Mouse (Mus musculus) embryo, embryonic 11 days (tissue): ENCODE results near the gene Mast3.

Experiments
- DNase-seq: peaks from one replicate; pipeline ENCODE4 v3.0.0-alpha.2; 2015

Gene Mast3

DNA sequence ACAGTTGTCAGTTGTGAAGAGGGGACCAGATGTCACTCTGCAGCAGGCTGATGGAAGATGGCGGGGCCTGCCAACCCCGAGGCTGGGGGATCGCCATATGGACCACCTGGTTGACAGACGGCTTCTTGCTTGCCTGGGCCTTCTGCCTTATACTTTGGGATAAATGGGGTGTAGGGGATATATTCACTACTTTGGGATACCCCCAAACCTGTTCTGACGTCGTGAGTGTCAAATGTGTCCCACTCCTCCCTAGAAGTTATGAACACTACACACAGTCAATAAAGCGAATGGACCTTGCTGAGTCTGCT lies 46.6 kb downstream of the Mast3 start:
- DNase-seq = no peak

- peak; percentile 51 for DNase-seq
Observed at GRCm38 (mm10) chr8:70757523-70758307, 47.1 kb downstream of the Mast3 start.

- DNase-seq = no peak
Observed at GRCm38 (mm10) chr8:70756476-70757040, 48.3 kb downstream of the Mast3 start.

DNA sequence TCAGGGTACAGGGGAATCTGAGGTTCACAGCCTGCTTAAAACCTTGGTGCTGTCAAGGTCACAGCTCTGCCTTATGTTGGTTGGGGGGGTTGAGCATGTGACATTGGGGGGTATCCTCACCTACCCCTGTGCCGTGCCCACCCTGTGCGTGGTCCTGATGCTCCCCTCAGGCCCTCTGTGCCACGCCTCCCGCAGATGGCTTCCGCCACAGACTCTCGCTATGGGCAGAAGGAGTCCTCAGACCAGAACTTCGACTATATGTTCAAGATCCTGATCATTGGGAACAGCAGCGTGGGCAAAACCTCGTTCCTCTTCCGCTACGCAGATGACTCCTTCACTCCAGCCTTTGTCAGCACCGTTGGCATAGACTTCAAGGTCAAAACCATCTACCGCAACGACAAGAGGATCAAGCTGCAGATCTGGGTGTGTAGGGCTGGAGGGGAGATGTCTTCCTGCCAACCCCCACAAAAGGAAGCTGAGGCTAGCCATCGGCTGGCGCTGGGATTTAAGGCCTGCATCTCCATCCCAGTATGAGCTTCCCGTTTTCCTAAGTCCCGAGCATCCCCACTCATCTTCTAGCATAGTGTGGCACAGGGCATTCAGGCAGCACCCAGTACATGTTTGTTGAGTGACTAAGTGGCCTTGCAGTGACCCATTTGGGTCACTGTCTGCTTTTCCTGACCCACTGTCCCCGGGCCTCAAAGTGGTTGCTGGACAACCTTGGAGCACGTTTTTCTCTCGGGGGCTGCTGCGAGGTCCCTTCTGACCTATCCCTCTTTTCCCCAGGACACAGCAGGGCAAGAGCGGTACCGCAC lies 49.0 kb downstream of the Mast3 start:
- DNase-seq = no peak

GRCm38 (mm10) chr8:70754871-70755660 lies 49.8 kb downstream of the Mast3 start:
- DNase-seq = peak; percentile 69

DNA sequence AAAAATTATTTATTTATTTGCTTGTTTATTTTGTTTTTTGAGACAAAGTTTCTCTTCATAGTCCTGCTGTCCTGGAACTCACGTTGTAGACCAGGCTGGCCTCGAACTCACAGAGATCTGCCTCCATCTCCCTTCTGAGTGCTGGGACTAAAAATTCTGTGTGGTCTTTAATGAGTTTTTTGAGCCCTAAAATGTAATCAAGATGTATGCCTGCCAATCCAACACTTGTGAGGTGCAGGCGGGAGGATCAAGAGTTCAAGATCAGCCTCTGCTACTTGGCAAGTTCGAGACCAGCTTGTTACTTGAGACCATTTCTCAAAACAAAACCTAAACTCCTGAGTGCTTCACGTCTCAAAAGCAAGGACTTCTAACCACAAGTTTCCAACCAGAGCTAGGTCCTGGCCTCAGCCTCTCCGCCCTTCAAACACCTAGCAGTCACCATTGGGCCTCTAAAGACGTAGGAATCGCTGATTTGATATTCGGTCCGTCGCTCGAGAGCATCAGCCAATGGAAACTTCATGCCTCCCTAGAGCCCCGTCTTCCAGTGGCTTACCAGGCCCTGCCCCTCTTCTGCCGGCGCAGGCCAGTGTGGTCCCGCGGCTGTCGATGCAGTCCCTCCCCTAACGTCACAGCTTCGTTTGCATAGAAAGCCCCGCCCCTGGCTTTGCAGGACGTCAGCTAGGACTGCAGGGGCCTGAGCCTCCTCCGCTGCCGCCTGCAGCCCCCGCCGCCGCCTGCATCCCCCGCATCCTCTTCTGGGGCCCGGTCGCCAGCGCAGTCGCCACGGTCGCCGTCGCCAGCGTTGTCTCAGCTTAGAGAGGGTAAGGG lies 50.6 kb downstream of the Mast3 start, which contains the start of gene Rab3a:
TSS of gene Rab3a (plus strand) at position 637 of the 828 bp plus-strand sequence.
- peak; percentile 99 for DNase-seq

GRCm38 (mm10) chr8:70753151-70753550 lies 51.7 kb downstream of the Mast3 start:
- DNase-seq = peak; percentile 60

DNA sequence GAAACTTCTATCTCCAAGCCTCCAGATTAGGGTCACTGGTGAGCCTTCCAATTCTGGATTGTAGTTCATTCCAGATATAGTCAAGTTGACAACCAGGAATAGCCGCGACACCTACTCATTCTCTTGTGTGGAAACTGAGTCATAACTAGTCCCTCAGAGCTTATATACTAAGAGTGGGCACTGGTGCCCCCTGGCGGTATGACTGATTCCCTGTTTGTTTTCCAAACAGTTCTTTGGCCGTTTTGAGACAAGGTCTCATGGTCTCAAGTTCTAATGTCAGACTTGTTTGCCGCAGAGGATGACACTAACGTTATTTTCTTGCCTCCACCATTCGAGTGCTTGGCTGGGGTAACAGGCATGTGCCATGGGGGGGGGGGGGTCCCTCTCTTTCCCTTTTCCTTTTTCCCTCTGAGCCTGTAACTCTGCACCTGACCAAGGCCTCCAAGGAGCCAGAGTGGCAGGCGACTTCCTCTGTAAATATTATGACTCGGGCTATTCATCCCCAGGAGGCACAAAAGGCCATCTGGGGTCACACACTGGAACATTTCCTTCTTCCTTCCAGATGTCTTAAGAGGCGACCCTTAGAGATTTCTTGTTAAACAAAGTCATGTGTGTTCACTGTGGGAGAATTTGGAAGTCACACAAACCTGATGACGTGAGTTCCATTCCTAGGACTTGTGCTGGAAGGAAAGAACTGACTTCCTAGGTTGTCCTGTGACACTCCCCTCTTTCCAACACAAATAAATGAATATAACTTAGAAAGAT lies 52.7 kb downstream of the Mast3 start:
- peak; percentile 83 for DNase-seq

- no peak for DNase-seq
Observed at GRCm38 (mm10) chr8:70750128-70750680, 54.6 kb downstream of the Mast3 start.

- DNase-seq = no peak
Observed at GRCm38 (mm10) chr8:70749097-70749674, 55.7 kb downstream of the Mast3 start.

- no peak for DNase-seq
Observed at GRCm38 (mm10) chr8:70748246-70749096, 56.4 kb downstream of the Mast3 start.

DNA sequence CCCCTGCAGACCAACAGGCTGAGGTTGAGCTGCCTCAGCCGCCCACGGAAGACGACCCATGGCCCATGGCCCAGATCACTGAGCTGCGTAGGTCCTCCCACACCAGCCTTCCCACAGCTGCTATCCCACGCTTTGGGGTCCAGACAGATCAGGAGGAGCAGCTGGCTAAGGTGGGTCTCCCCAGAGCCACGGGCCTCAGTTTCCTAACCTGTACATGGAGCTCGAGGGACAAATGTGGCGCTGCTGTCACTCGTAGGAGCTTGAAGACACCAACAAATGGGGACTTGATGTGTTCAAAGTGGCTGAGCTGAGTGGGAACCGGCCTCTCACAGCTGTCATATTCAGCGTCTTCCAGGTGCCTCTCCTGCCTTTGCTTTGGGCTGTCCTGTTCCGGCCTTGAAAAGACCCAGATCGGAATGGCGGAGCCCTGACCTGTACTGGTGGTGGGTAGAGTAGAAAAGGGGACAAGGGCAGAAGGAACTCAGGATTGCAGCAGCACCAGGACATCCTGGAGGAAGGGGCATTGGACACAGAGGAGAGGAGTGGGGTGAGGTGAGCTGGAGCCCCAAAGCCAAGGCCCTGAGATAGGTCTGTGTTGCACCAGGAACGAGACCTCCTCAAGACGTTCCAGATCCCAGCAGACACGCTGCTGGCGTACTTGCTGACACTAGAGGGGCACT lies 57.5 kb downstream of the Mast3 start:
- DNase-seq = no peak

GRCm38 (mm10) chr8:70746676-70747075 lies 58.2 kb downstream of the Mast3 start:
- no peak for DNase-seq

GRCm38 (mm10) chr8:70745691-70746220 lies 59.1 kb downstream of the Mast3 start:
- DNase-seq = no peak

DNA sequence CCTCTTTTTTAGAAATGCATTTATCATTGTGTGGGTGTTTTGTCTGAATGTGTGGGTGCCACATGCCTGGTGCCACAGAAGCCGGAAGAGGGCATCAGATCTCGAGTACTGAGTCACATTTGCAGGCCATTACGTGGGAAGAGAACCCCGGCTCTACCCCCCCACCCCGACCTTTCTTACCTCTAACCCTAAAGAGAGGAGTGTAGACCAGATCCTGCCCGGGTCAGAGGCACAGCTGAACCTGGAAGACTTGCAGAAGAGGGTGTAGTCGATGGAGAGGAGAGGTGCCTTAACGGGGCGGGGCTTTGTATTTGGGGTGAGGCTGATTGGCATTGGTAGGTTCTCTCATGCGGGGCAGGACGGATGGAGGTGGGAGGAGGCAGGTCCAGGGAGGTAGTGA lies 60.0 kb downstream of the Mast3 start:
- no peak for DNase-seq

- DNase-seq = peak; percentile 64
Observed at GRCm38 (mm10) chr8:70743656-70744590, 60.9 kb downstream of the Mast3 start.

DNA sequence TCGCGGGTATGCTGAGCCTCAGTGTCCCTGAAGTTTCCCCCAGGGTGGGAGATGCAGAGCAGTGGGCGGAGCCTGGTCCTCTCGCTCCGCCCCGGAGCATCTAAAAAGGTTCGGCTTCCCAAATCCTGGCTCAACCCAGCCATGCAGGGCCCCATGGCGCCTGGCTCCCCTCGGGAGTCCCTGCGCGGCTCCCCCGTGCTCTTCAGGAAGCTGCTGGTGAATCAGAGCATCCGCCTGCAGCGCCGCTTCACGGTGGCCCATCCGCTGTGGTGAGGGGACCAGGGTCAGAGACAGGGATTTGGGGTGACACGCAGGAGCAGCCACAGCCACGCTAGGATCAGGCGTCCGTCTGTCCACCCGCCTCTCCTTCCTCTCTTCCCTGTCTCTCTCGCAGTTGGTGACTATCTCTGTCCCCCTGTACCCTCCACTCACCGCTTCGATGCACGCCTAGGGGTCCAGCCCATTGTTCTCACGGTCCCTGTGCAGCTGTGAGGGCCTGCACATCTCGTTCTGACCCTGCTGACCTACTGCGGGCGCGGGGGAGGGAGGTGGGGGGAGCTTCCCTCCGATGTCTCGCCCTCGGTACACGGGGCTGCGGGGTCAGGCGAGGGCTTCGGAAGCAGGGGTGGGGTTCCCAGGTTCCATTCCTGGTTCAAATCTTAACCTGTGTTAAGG lies 61.7 kb downstream of the Mast3 start:
- DNase-seq = peak; percentile 47
